Mouse (Mus musculus) adrenal gland, adult 18-20 months (tissue): Measurements from ENCODE around the gene Zc3h15. TPM values are rescaled to one million over a fixed set of nuclear protein-coding genes. Genes with fewer than 3 reads are reported as not detected.

Experiments
- DNase-seq, 2 experiments: peaks; one replicate each; pipeline ENCODE4 v3.0.0; 2021 to 2022; ENCODE audit warnings: low spot score in 2 of 2
- total RNA-seq, 2 experiments: library from RNA; stranded (reverse); gene quantifications; 1 replicate in 1 of 2; 2 replicates in 1 of 2; pipeline ENCODE4 v1.2.3; 2021

Gene Zc3h15
- total RNA-seq, 2 experiments from 2014 or later: 88.6 to 117 TPM

DNA sequence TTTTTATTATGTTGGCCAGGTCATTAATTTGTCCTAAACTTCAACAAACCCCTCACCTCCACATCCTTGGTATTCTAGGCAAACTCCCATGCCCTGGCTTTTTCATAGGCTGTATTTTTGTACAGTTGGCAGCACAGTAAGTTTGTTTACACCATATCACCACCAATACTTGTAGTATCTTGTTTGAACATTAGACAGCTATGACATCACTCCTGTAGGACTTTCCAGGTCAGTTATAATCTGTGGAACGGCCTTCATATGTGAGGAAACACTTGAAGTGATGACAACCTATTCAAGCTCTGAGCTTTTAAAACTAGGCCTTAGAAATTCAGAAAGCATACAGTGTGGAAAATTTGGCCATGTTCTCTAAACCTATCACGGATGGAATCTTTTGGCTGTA, 29.6 kb downstream of the Zc3h15 start:
- DNase-seq: no peak

DNA sequence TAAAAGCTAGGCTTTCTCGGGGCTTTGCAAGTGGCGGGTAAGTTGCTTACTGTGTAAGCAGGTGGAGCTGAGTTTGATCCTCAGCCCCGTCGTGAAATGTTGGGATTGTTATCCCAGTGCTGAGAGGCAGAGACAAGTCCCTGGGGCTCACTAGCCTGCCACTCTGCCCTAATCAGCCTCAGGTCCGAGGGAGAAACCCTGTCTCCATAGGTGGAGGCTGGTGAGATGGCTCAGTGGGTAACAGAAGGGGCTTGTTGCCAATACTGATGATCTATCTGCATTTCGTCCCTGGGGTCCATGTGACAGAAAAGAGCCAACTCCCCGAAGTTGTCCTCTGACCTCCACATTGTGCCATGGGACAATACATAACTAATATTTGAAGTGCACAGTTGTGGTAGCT, 30.2 kb downstream of the Zc3h15 start:
- no peak for DNase-seq

DNA sequence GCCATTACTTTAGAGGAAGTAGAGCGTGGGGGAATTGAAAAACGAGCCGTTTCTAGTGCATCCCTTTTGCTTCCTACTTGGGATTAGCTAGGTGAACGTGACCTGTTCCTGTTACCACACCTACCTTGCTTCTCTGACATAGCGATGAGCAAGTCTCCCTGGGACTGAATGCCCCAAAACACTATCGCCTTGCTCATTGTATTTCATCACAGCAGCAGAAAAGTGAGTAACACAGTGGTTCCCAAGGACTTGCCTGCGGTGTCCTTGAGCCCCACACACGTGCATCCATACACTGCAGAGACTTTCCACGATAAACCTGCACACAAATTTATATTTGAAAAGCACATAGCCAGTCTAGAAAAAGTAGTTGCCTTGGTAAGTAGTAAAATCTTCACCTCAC, 30.7 kb downstream of the Zc3h15 start:
- DNase-seq: no peak

DNA sequence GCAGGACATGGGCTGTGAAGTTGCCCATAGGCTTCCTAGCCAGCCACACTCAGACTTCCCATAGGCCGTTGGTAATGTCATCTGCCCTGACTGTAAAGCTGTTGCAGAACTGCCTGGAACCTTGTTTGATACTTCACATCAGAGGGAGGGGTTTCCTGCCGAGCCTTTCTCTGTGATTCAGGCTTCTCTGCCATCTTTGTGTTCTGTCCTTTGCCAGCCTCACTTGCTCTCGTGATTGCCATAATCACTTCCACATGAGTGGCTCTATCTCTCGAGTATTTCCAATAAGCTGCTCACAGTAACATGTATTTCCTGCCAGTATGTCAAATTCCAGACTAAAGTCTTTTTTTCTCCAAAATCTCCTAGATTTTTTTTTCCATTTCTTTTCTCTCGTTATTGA, 31.4 kb downstream of the Zc3h15 start:
- no peak for DNase-seq

DNA sequence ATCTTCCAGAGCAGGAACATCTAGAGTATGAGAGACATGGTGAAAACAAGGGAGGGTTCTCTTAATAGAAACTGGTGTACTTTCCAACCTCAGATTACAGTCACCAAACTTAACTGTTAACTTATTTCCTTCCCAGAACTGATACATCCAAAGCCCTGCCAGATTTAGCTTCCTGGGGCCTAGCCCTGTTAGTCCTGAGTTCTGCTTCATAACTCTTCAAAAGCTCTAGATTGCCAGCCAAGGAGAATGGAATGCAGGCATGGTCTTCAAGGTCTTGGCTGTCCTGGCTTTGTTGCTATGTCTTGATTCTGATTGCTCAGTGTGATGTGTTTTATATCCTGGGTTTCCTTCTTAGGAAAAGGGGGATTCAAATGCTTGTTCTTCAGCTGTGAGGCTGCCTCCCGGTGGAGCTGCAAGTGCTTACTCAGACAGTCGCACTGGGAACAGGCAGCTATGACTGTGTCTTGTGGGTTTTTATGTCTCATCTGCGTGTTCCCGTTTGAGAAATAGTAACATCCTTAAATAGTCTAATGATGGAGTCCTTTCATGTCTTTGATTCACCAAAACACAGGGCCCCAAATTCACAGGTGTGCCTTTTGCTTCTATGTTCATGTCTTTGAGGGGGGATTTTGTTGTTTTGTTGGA, 32.1 kb downstream of the Zc3h15 start:
- DNase-seq: no peak

DNA sequence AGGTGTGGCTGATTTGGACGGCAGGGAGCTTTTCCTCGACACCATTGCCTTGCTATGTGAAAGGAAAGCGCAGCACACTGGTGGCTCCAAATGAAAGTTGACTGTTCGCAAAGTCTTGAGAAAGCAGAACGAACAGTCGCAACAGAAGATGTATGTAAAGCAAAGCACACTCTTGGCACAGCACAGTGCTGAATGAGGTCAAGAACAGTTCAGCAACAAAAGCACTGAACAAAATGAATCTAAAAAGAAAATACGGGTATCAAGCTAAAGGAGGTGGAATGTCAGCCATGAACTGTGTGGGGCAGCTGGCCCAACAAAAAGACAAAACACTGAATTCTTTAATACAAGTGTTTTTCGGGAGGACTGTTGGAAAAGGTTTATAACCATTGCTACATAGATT, 37.1 kb downstream of the Zc3h15 start:
- no peak for DNase-seq

DNA sequence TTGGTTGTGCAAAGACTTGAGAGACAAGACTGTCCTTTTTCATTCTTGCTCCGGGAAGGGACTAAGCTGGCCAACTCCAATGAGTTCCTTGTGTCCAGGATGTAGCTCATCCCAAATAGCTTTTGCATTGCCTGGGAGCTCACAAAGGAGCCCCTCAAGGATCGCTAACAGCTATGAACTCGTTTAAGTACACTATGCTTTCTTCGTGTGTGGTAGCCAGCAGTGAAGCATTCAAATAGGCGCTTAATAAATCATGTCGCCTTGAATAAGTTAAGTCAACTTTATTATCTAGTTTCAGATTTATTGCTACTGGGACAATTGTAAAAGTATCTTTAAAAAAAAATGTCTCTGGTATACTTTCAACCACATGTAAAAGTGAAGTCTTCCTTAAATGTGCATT, 37.5 kb downstream of the Zc3h15 start:
- no peak for DNase-seq

DNA sequence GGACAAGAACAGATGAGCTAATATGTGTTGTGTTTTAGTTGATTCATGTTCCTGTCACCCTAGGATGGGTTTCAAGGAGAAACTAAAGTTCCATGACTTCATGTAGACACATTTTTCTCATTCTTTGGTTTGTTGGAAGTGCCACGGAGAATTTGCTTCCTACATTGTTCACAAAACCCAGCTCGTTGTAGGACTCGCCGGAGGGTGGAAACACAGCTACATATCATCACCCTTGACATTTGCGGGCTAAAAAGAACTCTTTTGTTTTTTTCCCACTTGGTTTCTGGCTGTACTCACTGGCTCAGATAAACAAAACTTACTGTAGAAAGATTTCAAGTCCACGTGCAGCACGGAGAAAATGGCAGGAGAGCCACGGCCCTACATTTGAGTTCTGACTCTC, 38.0 kb downstream of the Zc3h15 start:
- DNase-seq: no peak

DNA sequence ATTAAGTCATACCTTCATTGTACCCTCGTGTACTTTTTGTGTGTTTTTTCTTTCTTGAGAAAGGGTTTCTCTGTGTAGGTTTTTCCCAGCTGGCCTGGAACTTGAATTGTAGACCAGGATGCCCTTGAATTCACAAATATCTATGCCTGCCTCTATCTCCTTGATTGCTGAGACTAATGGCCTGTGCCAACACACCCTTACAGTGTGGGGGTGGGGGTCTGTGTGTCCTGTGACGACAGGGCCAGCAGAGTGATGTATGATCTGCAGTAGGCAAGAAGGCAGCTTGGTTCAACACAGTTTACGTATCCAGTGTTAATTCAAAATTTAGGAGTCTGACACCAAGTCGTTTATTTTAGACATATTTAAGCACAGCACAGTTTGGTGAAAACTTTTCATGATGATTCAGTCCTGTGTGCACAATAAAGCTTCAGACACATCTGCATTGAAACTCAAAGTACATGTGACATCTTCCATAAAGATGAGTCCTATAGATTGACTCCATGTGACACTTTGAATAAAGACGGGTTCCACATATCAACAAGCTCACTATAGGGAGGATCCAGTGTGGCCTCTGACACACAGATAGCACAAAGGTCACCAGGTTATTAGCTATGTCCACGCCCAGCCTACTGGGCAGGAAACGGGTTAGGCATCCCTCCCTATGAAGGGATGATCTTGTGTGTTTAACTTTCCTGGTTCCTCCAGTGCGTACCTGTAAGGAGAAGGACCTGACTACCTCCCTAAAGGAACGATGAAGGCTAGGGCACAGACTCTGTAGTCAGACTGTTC, 39.7 kb downstream of the Zc3h15 start:
- DNase-seq: no peak

DNA sequence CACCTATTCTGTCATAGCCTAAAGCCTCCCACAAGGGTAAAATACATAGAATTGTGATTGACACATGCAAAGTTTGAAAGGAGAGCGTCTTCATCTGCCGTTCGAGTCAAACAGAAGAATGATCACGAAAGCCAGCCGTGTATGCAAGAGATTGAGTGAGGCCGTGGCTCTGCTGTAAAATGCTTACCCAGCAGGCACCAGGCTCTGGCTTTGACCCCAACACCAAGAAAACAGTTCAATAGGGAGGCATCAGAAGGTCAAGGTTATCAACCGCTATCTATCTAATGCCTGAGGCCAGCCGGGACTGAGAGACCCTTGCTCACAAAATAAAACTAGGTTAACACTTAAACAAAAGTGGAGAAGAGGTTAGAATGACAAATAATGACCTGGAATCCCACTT, 40.5 kb downstream of the Zc3h15 start:
- DNase-seq: no peak

DNA sequence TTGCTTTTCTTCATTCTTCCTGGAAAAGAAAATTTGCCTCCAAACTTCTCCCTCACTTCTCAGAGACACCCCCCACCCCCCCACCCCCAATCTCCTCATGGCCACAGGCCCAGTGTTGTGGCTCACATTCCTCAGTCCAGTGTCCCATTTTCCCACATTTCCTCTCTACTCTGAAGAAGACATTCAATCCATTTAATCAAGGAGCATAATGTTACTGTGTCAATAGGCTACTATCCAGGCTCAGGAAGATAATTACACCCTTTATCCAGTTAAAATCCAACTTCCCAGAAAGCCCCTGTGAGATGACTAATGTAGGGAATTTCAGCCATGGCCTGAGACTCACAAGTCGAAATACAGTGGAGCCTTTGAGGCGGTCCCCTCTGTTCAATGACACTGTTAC, 46.1 kb downstream of the Zc3h15 start:
- no peak for DNase-seq

DNA sequence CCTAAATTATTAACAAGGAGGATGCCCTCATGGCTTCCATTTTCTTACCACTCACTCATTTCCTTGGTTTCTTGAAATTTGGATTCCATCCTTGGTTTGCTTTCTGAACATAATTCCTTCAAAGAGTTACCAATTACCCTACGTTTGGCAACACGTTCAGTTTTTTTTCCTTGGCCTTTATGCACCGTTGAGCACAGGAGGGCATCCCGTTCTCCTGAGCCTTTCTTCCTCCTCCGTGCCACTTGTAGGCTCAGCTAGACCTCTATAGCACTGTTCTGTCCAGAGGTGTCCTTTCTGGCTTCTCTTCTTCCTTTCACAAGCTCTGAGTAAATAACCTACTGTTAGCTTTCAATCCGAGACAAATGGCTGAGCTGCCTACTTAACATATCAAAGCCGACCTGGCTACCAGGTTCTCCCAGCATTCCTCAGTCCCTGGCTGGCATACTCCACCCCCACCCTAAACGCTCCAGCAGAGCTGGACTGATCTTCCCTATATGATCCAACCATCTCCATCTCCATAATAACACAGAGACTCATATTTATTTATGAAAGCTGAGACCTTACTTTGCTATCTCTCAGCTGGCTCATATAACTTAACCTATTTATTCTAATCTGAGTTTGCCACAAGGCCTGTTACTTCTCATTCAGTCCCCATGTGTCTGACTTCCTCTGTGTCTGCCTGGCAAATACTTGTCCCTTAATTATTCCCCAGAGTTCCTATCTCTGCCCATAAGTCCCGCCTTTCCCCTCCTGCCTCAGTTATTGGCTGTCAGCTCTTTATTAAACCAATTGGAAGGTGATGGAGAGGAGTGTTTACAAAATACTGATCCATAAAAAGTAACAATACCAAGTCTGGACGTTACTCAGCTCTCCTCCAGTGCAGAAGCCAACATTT, 48.7 kb downstream of the Zc3h15 start:
- no peak for DNase-seq

DNA sequence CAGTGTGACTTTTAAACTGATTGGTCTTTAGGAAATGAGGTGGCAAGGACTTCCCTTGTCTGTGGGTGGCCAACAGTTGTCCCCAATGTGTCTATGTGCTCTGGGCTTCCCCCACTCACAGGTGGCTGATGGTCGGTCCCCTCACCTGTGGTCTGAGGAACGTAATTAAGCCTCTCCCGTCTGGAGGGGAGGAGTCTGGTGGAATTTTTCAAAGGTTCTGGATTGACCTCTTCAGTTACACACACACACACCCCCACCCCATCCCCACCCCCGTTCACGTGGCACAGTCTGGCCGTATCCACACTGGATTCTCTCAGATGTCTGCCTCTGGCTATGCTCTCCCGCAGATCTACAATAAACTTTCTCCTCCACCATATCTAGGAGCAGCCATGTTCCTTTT, 49.8 kb downstream of the Zc3h15 start:
- no peak for DNase-seq

DNA sequence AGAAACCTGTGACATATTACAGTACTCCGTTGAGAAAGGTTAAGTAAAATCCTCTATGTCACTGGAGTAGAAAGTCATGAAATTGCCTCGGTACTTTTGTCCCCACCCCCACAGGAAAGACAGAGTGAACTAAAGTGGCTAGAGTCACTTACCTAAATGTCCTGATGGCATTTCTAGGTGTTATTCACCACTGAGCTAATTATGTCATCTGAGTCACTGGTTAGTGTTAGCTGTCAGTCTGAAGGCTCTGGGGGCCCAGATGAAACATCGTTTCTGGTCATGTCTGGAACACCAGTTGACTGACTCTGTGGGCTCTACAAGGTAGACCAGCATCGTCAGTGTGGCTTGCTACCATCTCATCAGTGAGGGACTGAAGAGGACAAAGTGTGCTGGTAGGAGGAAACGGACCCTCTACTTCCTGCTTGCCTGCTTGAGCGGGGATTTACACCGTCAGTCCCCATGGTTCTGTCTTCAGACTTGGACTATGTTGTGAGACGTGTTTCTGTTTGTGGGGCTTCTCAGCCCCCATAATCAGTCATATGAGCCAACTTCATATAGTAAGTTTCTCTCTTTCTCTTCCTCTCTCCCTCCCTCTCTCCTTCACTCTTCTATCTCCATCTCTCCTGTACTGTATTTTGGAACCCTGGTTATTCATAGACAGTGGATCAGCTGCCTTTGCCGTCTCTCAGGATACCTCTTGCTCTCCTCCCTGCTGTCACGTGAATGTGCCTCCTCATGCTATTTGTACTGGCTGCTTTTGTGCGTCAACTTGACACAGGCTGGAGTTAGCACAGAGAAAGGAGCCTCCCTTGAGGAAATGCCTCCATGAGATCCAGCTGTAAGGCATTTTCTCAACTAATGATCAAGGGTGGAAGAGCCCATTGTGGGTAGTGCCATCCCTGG, 51.4 kb downstream of the Zc3h15 start:
- no peak for DNase-seq

DNA sequence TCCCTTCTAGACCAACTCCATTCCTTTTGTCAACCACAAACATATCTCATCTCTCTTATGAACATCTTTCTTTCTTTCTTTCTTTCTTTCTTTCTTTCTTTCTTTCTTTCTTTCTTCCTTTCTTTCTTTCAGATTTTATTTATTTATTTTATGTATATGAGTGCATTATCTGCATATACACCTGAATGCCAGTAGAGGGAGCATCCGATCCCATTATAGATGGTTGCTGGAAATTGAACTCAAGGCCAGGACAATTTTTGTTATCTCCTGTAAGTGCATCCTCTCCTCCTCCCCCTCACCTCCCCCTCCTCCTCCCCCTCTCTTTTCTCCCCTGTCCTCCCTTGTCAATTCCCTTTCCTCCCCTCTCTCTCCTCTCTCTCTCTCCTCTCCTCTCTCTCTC, 54.2 kb downstream of the Zc3h15 start:
- DNase-seq: no peak

DNA sequence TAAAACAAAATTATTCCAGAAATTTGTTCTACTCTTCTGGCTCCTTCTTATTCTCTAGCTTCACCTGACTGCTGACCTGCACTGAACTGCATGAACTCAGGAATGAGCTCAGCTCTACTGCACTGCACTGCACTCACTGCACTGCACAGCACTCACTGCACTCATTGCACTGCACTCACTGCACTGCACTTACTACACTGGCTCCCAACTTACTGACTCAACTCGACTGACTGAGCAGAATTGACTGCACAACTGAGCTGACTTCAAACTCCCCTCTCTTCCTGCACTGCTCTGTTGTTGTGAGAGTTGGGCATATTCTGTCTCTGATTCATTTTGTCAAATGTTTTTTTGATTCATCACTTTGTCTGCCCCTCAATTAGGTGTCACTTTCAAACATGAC, 55.1 kb downstream of the Zc3h15 start:
- no peak for DNase-seq

DNA sequence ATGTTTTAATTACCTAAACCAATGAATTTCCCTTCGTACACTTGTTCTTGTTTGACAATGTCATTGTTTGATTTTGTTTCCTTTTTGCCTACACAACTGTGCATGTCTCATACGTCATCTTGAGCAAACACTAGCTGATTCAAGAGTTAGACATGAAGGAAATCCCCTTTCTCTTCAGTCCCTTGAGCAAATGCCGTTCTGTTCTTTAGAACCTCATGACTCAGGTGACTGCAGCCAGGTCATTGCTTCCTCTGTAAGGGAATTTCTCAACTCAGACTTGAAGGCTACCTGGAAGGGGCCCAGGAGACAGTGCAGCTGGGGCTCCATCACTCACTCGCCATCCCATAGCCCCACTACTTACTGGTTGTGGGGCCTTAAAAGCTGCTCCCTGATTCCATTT, 56.4 kb downstream of the Zc3h15 start:
- DNase-seq: no peak

DNA sequence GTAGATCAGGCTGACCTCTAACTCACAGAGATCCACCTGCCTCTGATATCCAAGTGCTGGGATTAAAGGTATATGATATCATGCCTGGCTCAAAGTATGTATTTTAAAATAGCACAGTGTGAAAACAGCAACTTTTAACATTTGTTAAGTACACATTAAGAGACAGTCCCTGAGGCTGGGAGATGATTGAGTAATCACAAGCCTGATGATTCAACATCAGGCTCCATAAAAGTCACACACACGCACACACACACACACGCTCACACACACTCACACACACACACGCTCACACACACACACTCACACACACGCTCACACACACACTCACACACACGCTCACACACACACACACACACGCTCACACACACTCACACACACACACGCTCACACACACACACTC, 58.2 kb downstream of the Zc3h15 start:
- no peak for DNase-seq

DNA sequence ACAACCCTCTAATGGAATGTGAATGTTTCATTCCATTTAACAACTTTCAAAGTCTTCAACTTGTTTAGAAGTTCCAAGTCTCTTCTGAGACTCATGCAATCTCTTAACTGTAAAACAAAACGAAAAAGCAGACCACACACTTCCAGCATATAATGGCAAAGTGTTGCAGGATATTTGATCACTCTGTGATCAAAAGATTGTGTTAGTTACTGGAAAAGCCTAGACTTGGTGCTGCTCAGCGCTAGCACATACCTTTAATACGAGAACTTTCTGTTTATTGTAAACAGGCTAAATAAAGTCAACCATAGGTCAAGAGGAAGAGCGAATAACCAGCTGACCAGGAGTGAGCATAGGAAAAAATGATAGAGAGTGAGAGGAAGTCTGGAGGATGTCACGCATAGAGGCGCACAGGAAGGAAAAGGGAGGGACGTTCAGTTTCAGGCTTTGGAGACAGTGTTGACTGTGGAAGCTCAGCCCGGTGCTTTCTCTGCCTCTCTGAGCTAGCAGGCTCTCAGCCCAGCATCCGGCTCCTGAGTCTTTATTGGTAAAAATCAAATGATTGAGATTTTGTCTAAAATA, 61.4 kb downstream of the Zc3h15 start:
- DNase-seq: peak in 1 of 2 experiments; percentile 2

DNA sequence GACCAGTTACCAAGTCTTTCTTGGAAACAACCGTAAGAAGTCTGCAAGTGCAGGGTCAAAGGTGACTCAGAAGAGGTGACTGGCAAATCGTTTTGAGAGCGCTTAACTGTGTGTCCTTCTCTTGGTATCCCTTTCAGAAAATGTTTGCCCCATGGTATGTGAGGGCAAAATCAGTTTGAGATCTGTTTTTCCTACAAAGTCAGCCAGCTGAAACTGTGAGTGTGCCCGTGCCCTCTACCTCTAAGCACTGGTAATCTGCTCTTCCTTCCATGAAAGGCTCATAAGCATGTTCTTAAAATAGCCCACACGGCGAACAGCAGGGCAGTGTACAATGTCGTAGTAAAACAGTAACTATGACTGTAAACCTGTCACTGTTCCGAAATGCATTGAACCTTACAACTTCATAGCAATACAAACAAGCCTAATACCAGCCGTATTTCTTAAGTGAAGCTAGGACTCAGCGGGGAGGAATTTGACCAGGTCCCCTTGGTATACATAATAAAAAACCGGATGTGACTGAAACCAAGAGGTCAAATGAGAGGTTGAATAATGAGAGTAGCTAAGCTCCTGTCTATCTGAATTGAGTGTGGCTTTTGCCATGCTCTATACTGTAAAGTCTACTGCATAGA, 65.8 kb downstream of the Zc3h15 start:
- no peak for DNase-seq
